Mouse (Mus musculus): Measurements from ENCODE around the gene Slc5a5.

The Slc5a5 gene

GRCm38 (mm10) chr8:70892022-70892895 is at the start of gene Slc5a5:
Gene Slc5a5 (minus strand): TSS chr8:70892757.
- DNase-seq (ENCODE audit: low read depth, low spot score) = no peak

GRCm38 (mm10) chr8:70941478-70941877 is 48.9 kb upstream of the Slc5a5 start:
- no peak for DNase-seq (ENCODE audit: low read depth, low spot score)

- no peak for DNase-seq (ENCODE audit: low read depth, low spot score)
Observed at GRCm38 (mm10) chr8:70937200-70937599, 44.6 kb upstream of the Slc5a5 start.

- no peak for DNase-seq (ENCODE audit: low read depth, low spot score)
Observed at GRCm38 (mm10) chr8:70934786-70935185, 42.2 kb upstream of the Slc5a5 start.

- DNase-seq (ENCODE audit: low read depth, low spot score) = no peak
Observed at GRCm38 (mm10) chr8:70933036-70933435, 40.5 kb upstream of the Slc5a5 start.

GRCm38 (mm10) chr8:70931731-70932130 is 39.2 kb upstream of the Slc5a5 start:
- DNase-seq (ENCODE audit: low read depth, low spot score) = no peak

GRCm38 (mm10) chr8:70928778-70929322 is 36.3 kb upstream of the Slc5a5 start:
- no peak for DNase-seq (ENCODE audit: low read depth, low spot score)

GRCm38 (mm10) chr8:70928096-70928495 is 35.5 kb upstream of the Slc5a5 start:
- no peak for DNase-seq (ENCODE audit: low read depth, low spot score)

GRCm38 (mm10) chr8:70926396-70926795 is 33.8 kb upstream of the Slc5a5 start:
- no peak for DNase-seq (ENCODE audit: low read depth, low spot score)

GRCm38 (mm10) chr8:70925754-70926153 is 33.2 kb upstream of the Slc5a5 start:
- no peak for DNase-seq (ENCODE audit: low read depth, low spot score)

- no peak for DNase-seq (ENCODE audit: low read depth, low spot score)
Observed at GRCm38 (mm10) chr8:70924151-70924550, 31.6 kb upstream of the Slc5a5 start.

GRCm38 (mm10) chr8:70920049-70920922 is 27.7 kb upstream of the Slc5a5 start:
- no peak for DNase-seq (ENCODE audit: low read depth, low spot score)

- no peak for DNase-seq (ENCODE audit: low read depth, low spot score)
Observed at GRCm38 (mm10) chr8:70914704-70915103, 22.1 kb upstream of the Slc5a5 start.

GRCm38 (mm10) chr8:70913523-70913922 is 21.0 kb upstream of the Slc5a5 start:
- DNase-seq (ENCODE audit: low read depth, low spot score) = no peak

GRCm38 (mm10) chr8:70912955-70913354 is 20.4 kb upstream of the Slc5a5 start:
- DNase-seq (ENCODE audit: low read depth, low spot score) = no peak

GRCm38 (mm10) chr8:70911596-70911995 is 19.0 kb upstream of the Slc5a5 start:
- DNase-seq (ENCODE audit: low read depth, low spot score) = no peak

GRCm38 (mm10) chr8:70907518-70907917 is 15.0 kb upstream of the Slc5a5 start:
- DNase-seq (ENCODE audit: low read depth, low spot score) = no peak

- peak; percentile 92 for DNase-seq (ENCODE audit: low read depth, low spot score)
Observed at GRCm38 (mm10) chr8:70905831-70906736, 13.5 kb upstream of the Slc5a5 start, which contains the start of gene Map1s. Gene Map1s (plus strand): TSS chr8:70905932.

GRCm38 (mm10) chr8:70905463-70905830 is 12.9 kb upstream of the Slc5a5 start:
- DNase-seq (ENCODE audit: low read depth, low spot score) = no peak

GRCm38 (mm10) chr8:70904532-70904931 is 12.0 kb upstream of the Slc5a5 start:
- no peak for DNase-seq (ENCODE audit: low read depth, low spot score)

- no peak for DNase-seq (ENCODE audit: low read depth, low spot score)
Observed at GRCm38 (mm10) chr8:70903582-70903981, 11.0 kb upstream of the Slc5a5 start.
